Mouse (Mus musculus): ENCODE results near the gene Cdk6.

DNA sequence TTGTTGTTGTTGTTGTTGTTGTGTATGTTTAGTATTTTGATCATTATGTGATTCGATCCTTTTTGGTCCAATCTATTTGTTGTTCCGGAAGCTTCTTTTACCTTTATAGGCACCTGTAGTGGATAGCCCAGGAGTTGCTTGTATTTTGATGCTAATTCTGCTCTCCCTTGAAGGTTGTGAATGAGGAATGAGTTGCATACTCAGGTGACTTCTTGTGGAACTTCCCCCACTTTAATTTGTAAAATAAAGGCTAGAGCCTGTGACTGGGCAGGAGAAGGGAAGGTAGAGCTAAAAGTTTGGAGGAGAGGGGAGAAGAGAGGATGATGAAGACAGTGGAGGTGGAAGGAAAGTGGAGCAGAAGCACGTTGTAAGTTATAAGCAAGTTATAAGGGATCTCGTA is 47.6 kb upstream of the Cdk6 start:
- no peak for TF ChIP-seq CTCF (IDR thresholded peaks at IDR 0.05; ENCODE audit: low read depth, low read length)
- no peak for TF ChIP-seq EP300 (IDR thresholded peaks at IDR 0.05; ENCODE audit: insufficient read depth, low read depth, low read length)
- TF ChIP-seq POLR2A (IDR thresholded peaks at IDR 0.05; ENCODE audit: insufficient read depth, low read length): no peak
